23 mouse cellular contexts compared by ENCODE assay signal in the genomic region with DNA sequence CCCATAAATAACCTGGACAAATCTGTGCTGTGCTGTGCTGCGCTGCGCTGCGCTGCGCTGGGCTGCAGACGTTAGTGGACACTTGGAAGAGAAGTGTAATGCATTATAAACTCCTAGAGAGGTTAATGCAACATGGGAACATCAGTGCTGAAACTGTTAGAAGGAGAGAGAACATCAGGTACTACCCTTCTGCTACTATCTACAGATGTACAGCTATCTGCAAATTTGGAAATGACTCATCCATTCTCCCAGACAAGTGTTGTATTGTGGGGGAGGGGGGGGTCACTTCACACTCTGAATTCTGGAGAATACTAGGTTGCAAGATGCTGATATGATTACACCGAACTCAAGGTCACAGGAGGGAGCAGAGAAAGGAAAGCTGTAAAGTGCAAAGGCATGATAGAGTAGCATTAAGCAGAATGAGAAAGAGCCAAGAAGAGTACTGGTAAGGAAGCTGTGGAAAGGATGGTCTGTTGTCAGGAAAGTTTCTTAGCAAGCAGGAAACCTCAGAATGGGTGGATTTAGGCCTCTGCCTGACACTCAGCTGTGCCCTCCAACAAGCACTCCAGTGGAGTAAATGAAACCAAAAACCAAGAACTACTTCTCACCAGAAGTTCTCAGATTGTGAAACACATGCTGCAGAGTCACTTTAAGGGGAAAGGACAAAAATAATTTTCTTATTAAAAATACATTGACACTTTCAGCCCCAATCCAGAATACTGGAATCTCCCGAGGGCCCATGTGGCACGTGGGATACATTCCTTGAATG.
DNase-seq lines count a peak whose midpoint lies in the region; ATAC-seq and TF ChIP-seq lines count a peak whose summit lies in the region.
"Had no signal": no experiment of that assay in that cellular context is flagged by ENCODE, and none has a peak within 500 bp of the region (broad histone marks: within the 10 kb centered on the region; RNA-seq: fewer than 3 reads in every experiment).

No protein-coding gene starts in this region.

- H3K9ac ChIP-seq in MEL (ENCODE audit: control insufficient read depth, low read depth, low read length, poor library complexity, severe bottlenecking): no peak overlapping the region
- H3K9ac ChIP-seq: embryonic facial prominence, embryonic 15.5 days; forebrain, embryonic 15.5 days; heart, embryonic 15.5 days; limb, embryonic 15.5 days; liver, embryonic 15.5 days; stomach, embryonic 15.5 days had no signal

- TF ChIP-seq CTCF in MEL (IDR thresholded peaks at IDR 0.05 in 2 of 3, conservative IDR thresholded peaks at IDR 0.05 in 1 of 3; ENCODE audit: control insufficient read depth in 1 of 3, insufficient read depth in 1 of 3, low read depth in 2 of 3, low read length in 3 of 3, poor library complexity in 1 of 3, severe bottlenecking in 1 of 3): no peak

- H3K79me2 ChIP-seq in MEL (ENCODE audit: control insufficient read depth, insufficient read depth, low read length, poor library complexity): no peaks in the 10 kb centered on the region

- H3K27me3 ChIP-seq in MEL (ENCODE audit: control insufficient read depth in 1 of 2, insufficient read depth in 2 of 2, low read length in 2 of 2): no peaks in the 10 kb centered on the region
- H3K27me3 ChIP-seq: forebrain, embryonic 15.5 days had no signal

- intact Hi-C loops in heart, postnatal 14 days (cut with DNase I): no loop called here

- TF ChIP-seq EP300 in MEL (IDR thresholded peaks at IDR 0.05; ENCODE audit: low read depth in 1 of 2, low read length in 2 of 2): no peak

- no peak overlapping the region for H3K27ac ChIP-seq in MEL (ENCODE audit: control insufficient read depth, low read depth, low read length)
- H3K27ac ChIP-seq: embryonic facial prominence, embryonic 15.5 days; forebrain, embryonic 15.5 days; heart, embryonic 15.5 days; limb, embryonic 15.5 days; liver, embryonic 15.5 days; midbrain, embryonic 10.5 days; stomach, embryonic 15.5 days had no signal

- no peaks in the 10 kb centered on the region for H3K4me1 ChIP-seq in MEL (ENCODE audit: control insufficient read depth in 1 of 2, insufficient read depth in 2 of 2, low read length in 2 of 2)
- H3K4me1 ChIP-seq: liver, embryonic 15.5 days had no signal

- no peaks in the 10 kb centered on the region for H3K36me3 ChIP-seq in MEL (ENCODE audit: control insufficient read depth in 1 of 2, insufficient read depth in 2 of 2, low read length in 2 of 2)
- H3K36me3 ChIP-seq: embryonic facial prominence, embryonic 15.5 days; forebrain, embryonic 15.5 days; heart, embryonic 15.5 days; limb, embryonic 15.5 days; liver, embryonic 15.5 days; midbrain, embryonic 10.5 days; stomach, embryonic 15.5 days had no signal

- peak; percentile 85 for ATAC-seq in granulocyte monocyte progenitor cell, adult 5-6 weeks (replicated peaks; ENCODE audit: poor library complexity, severe bottlenecking)
- ATAC-seq: forebrain, embryonic 15.5 days; intestine, postnatal 0 days; midbrain, embryonic 16.5 days had no signal

- TF ChIP-seq POLR2A in MEL (IDR thresholded peaks at IDR 0.05; ENCODE audit: control insufficient read depth in 1 of 2, insufficient read depth in 1 of 2, low read depth in 1 of 2, low read length in 2 of 2, poor library complexity in 1 of 2): no peak

- DNase-seq in heart, adult 8-10 months (ENCODE audit: low spot score): peak; percentile 4
- DNase-seq in heart, postnatal 14 days: no peak
- DNase-seq in 416B (ENCODE audit: low read depth) (peak; percentile 16), MEL (ENCODE audit: low read depth, low spot score) (peak; percentile 5)
- DNase-seq in kidney, postnatal 4 days: no peak
- DNase-seq in B cell, adult 2 months: no peak
- DNase-seq: cerebellum, adult 18-20 months; cerebellum, postnatal 25 days; gastrocnemius, postnatal 14 days; kidney, postnatal 25 days; layer of hippocampus, adult 9-11 months; right cerebral cortex, postnatal 4 days; thymus, postnatal 25 days had no signal

- H3K9me3 ChIP-seq in MEL (replicated peaks; ENCODE audit: insufficient read depth, low read length): no peaks in the 10 kb centered on the region
- H3K9me3 ChIP-seq: embryonic facial prominence, embryonic 15.5 days; forebrain, embryonic 15.5 days; heart, embryonic 15.5 days; limb, embryonic 15.5 days; liver, embryonic 15.5 days; midbrain, embryonic 10.5 days; stomach, embryonic 15.5 days had no signal

- TF ChIP-seq RAD21 in MEL (IDR thresholded peaks at IDR 0.05; ENCODE audit: low read depth, low read length): no peak

- no peak overlapping the region for H3K4me3 ChIP-seq in MEL (ENCODE audit: control insufficient read depth in 1 of 2, insufficient read depth in 1 of 2, low read depth in 2 of 2, low read length in 2 of 2)
- H3K4me3 ChIP-seq: embryonic facial prominence, embryonic 15.5 days; forebrain, embryonic 15.5 days; heart, embryonic 15.5 days; limb, embryonic 15.5 days; liver, embryonic 15.5 days; midbrain, embryonic 10.5 days; stomach, embryonic 15.5 days had no signal

TF ChIP-seq in MEL, 35 proteins besides CTCF, POLR2A, EP300 and RAD21:
- TF ChIP-seq TCF12 (IDR thresholded peaks at IDR 0.05; ENCODE audit: low read depth, low read length): no peak
- TF ChIP-seq SIN3A (IDR thresholded peaks at IDR 0.05; ENCODE audit: low read length): no peak
- no peak for TF ChIP-seq MXI1 (IDR thresholded peaks at IDR 0.05; ENCODE audit: low read depth, low read length)
- no peak for TF ChIP-seq SMC3 (IDR thresholded peaks at IDR 0.05; ENCODE audit: low read depth, low read length)
- no peak for TF ChIP-seq JUND (IDR thresholded peaks at IDR 0.05; ENCODE audit: low read depth, low read length)
- no peak for TF ChIP-seq E2F4 (IDR thresholded peaks at IDR 0.05; ENCODE audit: borderline replicate concordance, low read depth, low read length)
- TF ChIP-seq USF1 (IDR thresholded peaks at IDR 0.05; ENCODE audit: low read depth, low read length): no peak
- no peak for TF ChIP-seq CHD2 (IDR thresholded peaks at IDR 0.05; ENCODE audit: low read length)
- no peak for TF ChIP-seq MYC (IDR thresholded peaks at IDR 0.05; ENCODE audit: low read depth, low read length)
- TF ChIP-seq GABPA (IDR thresholded peaks at IDR 0.05; ENCODE audit: low read depth, low read length): no peak
- no peak for TF ChIP-seq USF2 (IDR thresholded peaks at IDR 0.05; ENCODE audit: borderline replicate concordance in 1 of 2, insufficient read depth in 1 of 2, low read depth in 1 of 2, low read length in 2 of 2)
- no peak for TF ChIP-seq UBTF (IDR thresholded peaks at IDR 0.05; ENCODE audit: borderline replicate concordance, insufficient read depth, low read depth, low read length)
- TF ChIP-seq MYB (IDR thresholded peaks at IDR 0.05; ENCODE audit: low read depth, low read length): no peak
- no peak for TF ChIP-seq POLR2AphosphoS2 (IDR thresholded peaks at IDR 0.05; ENCODE audit: low read length)
- no peak for TF ChIP-seq HCFC1 (IDR thresholded peaks at IDR 0.05; ENCODE audit: low read depth, low read length)
- TF ChIP-seq NELFE (IDR thresholded peaks at IDR 0.05; ENCODE audit: low read depth, low read length): no peak
- no peak for TF ChIP-seq TBP (IDR thresholded peaks at IDR 0.05; ENCODE audit: low read depth, low read length)
- no peak for TF ChIP-seq TAL1 (IDR thresholded peaks at IDR 0.05; ENCODE audit: low read length)
- TF ChIP-seq ELF1 (IDR thresholded peaks at IDR 0.05; ENCODE audit: low read depth, low read length): no peak
- no peak for TF ChIP-seq GATA1 (IDR thresholded peaks at IDR 0.05; ENCODE audit: low read depth, low read length)

Comparison
In these comparisons a context has a peak if more than half of its experiments do, and no peak if none do; other contexts are left out.
1. DNase-seq: peak in heart, adult 8-10 months (single experiment), 416B (single experiment) and MEL (single experiment); none in heart, postnatal 14 days (0 of 2), kidney, postnatal 4 days (0 of 2) and B cell, adult 2 months (0 of 2).